ENCODE assay signal across 29 mouse cellular contexts in the genomic region with DNA sequence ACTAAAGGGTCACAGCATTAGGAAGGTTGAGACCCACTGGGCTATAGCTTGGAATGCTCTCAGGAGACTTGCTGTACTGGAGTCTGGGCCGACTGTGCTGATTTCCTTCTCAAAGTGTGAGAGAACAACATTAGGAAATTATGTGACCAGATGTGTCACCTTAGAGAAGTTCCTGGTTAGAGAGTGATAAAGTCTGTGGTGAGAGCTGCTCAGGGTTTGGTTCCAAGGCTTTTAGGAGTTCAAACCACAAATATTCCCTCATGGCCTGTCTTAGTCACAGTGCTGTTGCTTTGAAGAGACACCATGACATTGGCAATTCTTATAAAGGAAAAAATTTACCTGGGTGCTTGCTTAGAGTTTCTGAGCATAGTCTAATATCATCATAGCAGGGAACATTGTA. TPM values are rescaled to one million over a fixed set of nuclear protein-coding genes. Genes with fewer than 3 reads are reported as not detected.
"Had no signal": no experiment of that assay in that cellular context is flagged by ENCODE, and none has a peak within 500 bp of the region (broad histone marks: within the 10 kb centered on the region; RNA-seq: fewer than 3 reads in every experiment).

No protein-coding gene starts in this region.

- DNase-seq: kidney, adult 8-10 months; kidney, postnatal 10 days; kidney, postnatal 36 days; layer of hippocampus, postnatal 36 days; liver, embryonic 13.5 days; lung, adult 2 months; lung, postnatal 14 days; right cerebral cortex, adult 18-20 months; right cerebral cortex, postnatal 14 days; spleen, adult 18-20 months; thymus, postnatal 25 days had no signal

- H3K36me3 ChIP-seq: kidney, embryonic 15.5 days; liver, embryonic 13.5 days; midbrain, embryonic 10.5 days; midbrain, embryonic 13.5 days; neural tube, embryonic 12.5 days; neural tube, embryonic 15.5 days; stomach, embryonic 15.5 days had no signal

- H3K4me3 ChIP-seq: kidney, embryonic 15.5 days; left cerebral cortex, adult 2 months; liver, embryonic 13.5 days; megakaryocyte, embryonic 14.5 days; midbrain, embryonic 10.5 days; midbrain, embryonic 13.5 days; neural tube, embryonic 12.5 days; neural tube, embryonic 15.5 days; stomach, embryonic 15.5 days had no signal

- H3K4me2 ChIP-seq: kidney, embryonic 15.5 days; liver, embryonic 13.5 days; midbrain, embryonic 13.5 days; neural tube, embryonic 12.5 days; neural tube, embryonic 15.5 days; stomach, embryonic 15.5 days had no signal

- H3K27ac ChIP-seq: kidney, embryonic 15.5 days; left cerebral cortex, adult 2 months; liver, embryonic 13.5 days; macrophage; midbrain, embryonic 10.5 days; midbrain, embryonic 13.5 days; neural tube, embryonic 12.5 days; neural tube, embryonic 15.5 days; stomach, embryonic 15.5 days had no signal

- H3K4me1 ChIP-seq: kidney, embryonic 15.5 days; liver, embryonic 13.5 days; midbrain, embryonic 10.5 days; midbrain, embryonic 13.5 days; neural tube, embryonic 12.5 days; neural tube, embryonic 15.5 days; stomach, embryonic 15.5 days had no signal

- H3K9me3 ChIP-seq: kidney, embryonic 15.5 days; liver, embryonic 13.5 days; midbrain, embryonic 10.5 days; midbrain, embryonic 13.5 days; neural tube, embryonic 12.5 days; neural tube, embryonic 15.5 days; stomach, embryonic 15.5 days had no signal

- ATAC-seq: midbrain, embryonic 13.5 days; midbrain, embryonic 16.5 days had no signal

- H3K9ac ChIP-seq: kidney, embryonic 15.5 days; liver, embryonic 13.5 days; midbrain, embryonic 13.5 days; neural tube, embryonic 12.5 days; neural tube, embryonic 15.5 days; stomach, embryonic 15.5 days had no signal

RNA-seq across cellular contexts. Expression of a gene that starts 8.3 kb away (rescaled TPM):
- total RNA-seq: liver, adult 2 months had no signal
- polyA plus RNA-seq: kidney, embryonic 15.5 days; limb, embryonic 11.5 days; liver, adult 2 months; liver, embryonic 16.5 days; lung, embryonic 16.5 days; midbrain, embryonic 10.5 days; thymus, postnatal 0 days had no signal

RNA-seq across cellular contexts. Expression of a gene that starts 12.1 kb away (rescaled TPM):
- total RNA-seq: left cerebral cortex, postnatal 10 days; liver, adult 2 months had no signal
- polyA plus RNA-seq: limb, embryonic 14.5 days; liver, adult 2 months; liver, embryonic 16.5 days; lung, adult 2 months; neural tube, embryonic 12.5 days; urinary bladder, adult 2 months had no signal
